Mouse (Mus musculus) lung, adult 2 months (tissue): ENCODE results near the gene Nsmce3.

Source experiments
- CTCF ChIP-seq: fragments of 200-500 bp; IDR thresholded peaks from 2 replicates; pipeline ENCODE4 v1.5.1; 2011; ENCODE audit warnings: mild to moderate bottlenecking, low read length, control low read depth; ENCODE audit not compliant: insufficient read depth
- POLR2A ChIP-seq: fragments of 200-500 bp; IDR thresholded peaks from 2 replicates; pipeline ENCODE4 v1.6.1; 2011; ENCODE audit warnings: low read depth, mild to moderate bottlenecking, control low read depth, low read length, borderline replicate concordance; ENCODE audit errors: extremely low read depth

DNA sequence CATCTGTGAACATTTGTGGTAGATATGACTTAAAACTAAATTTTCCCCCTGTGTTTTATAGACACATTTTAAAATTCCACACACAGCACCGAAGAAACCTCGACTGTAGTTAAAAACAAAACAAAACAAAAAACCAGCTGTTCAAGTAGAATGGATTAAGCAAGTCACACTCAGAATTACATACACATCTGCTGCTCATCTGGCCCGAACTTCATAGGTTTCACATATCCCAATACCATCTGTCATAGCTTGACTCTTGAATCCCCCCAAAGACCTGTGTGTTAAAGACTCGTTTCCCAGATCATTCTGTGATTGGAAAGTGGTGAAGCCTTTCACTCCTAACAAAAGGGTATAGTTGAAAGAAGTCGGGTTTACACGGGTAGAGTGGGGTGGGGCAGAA, 9.4 kb upstream of the Nsmce3 start:
- no peak for TF ChIP-seq POLR2A
- no peak for TF ChIP-seq CTCF
